In genomic region chr12:54191608-54192304, GRCm38 (mm10) we compare ENCODE assay signal across 7 mouse cellular contexts. TPM values are rescaled to one million over a fixed set of nuclear protein-coding genes. Genes with fewer than 3 reads are reported as not detected.
DNase-seq lines count a peak whose midpoint lies in the region; ATAC-seq and TF ChIP-seq lines count a peak whose summit lies in the region.

No protein-coding gene starts in this region.

- peaks cover 41% of the 10 kb centered on the region for H3K4me1 ChIP-seq in embryonic facial prominence, embryonic 12.5 days
- H3K4me1 ChIP-seq in heart, adult 2 months (ENCODE audit: control insufficient read depth, insufficient read depth, low read length), result peaks cover 17% of the 10 kb centered on the region
- peaks cover 22% of the 10 kb centered on the region for H3K4me1 ChIP-seq in limb, embryonic 11.5 days (ENCODE audit: control insufficient read depth, insufficient read depth, low read length)
- H3K4me1 ChIP-seq in midbrain, embryonic 12.5 days, result peaks cover 40% of the 10 kb centered on the region
- H3K4me1 ChIP-seq in small intestine, adult 2 months (ENCODE audit: control insufficient read depth, insufficient read depth, insufficient read length, low read length), result peaks cover 28% of the 10 kb centered on the region

- H3K36me3 ChIP-seq in embryonic facial prominence, embryonic 12.5 days, result no peaks in the 10 kb centered on the region
- no peaks in the 10 kb centered on the region for H3K36me3 ChIP-seq in heart, adult 2 months (ENCODE audit: control insufficient read depth, insufficient read depth, low read length)
- no peaks in the 10 kb centered on the region for H3K36me3 ChIP-seq in limb, embryonic 11.5 days (ENCODE audit: control insufficient read depth, insufficient read depth, low read length)
- H3K36me3 ChIP-seq in midbrain, embryonic 12.5 days, result no peaks in the 10 kb centered on the region
- H3K36me3 ChIP-seq in small intestine, adult 2 months (ENCODE audit: control insufficient read depth, insufficient read depth, low read length), result no peaks in the 10 kb centered on the region; the same call in 1 of the 2 replicates

- peak overlapping the region; percentile 81 for H3K27ac ChIP-seq in embryonic facial prominence, embryonic 12.5 days
- H3K27ac ChIP-seq in heart, adult 2 months, result peak overlapping the region; percentile 34
- H3K27ac ChIP-seq in limb, embryonic 11.5 days (replicated peaks; ENCODE audit: low read depth, low read length), result peak overlapping the region; percentile 47; the same call in 1 of the 2 replicates
- H3K27ac ChIP-seq in midbrain, embryonic 12.5 days (replicated peaks), result peak overlapping the region; percentile 76
- peak overlapping the region; percentile 88 for H3K27ac ChIP-seq in small intestine, adult 2 months (ENCODE audit: insufficient read depth, low read depth, low read length)

- intact Hi-C loops in heart, adult 2 months (cut with DNase I), result loop anchor here (10.0 kb wide), 1 partner anchor 1587 kb away; no protein-coding TSS in a partner anchor

- peaks cover 2% of the 10 kb centered on the region; the same call in 1 of the 2 replicates for H3K79me2 ChIP-seq in heart, adult 2 months (replicated peaks; ENCODE audit: control insufficient read depth, insufficient read depth, low read length)

- peak; percentile 93 to 94 for DNase-seq in adrenal gland, postnatal 36 days
- DNase-seq in heart, adult 2 months, result peak; percentile 93 to 95
- DNase-seq in kidney, adult 18-20 months, result peak; percentile 88
- DNase-seq in limb, embryonic 11.5 days (ENCODE audit: low spot score), result peak; percentile 90

- H3K4me3 ChIP-seq in embryonic facial prominence, embryonic 12.5 days, result peak overlapping the region; percentile 21
- H3K4me3 ChIP-seq in heart, adult 2 months, result peak overlapping the region; percentile 37
- 0 out of 2 replicates have a peak overlapping the region, but pooled peaks have one; percentile 3 for H3K4me3 ChIP-seq in limb, embryonic 11.5 days (ENCODE audit: low read depth, low read length)
- H3K4me3 ChIP-seq in midbrain, embryonic 12.5 days, result peak overlapping the region; percentile 3
- H3K4me3 ChIP-seq in small intestine, adult 2 months (ENCODE audit: low read depth, low read length), result peak overlapping the region; percentile 40

- no peak for TF ChIP-seq POLR2A in heart, adult 2 months (IDR thresholded peaks at IDR 0.05; ENCODE audit: insufficient read depth, low read depth, low read length)
- TF ChIP-seq POLR2A in small intestine, adult 2 months (IDR thresholded peaks at IDR 0.05; ENCODE audit: low read depth, low read length), result no peak

- peak overlapping the region; percentile 21; the same call in 1 of the 2 replicates for H3K9ac ChIP-seq in embryonic facial prominence, embryonic 12.5 days
- H3K9ac ChIP-seq in heart, adult 2 months (ENCODE audit: low read depth, low read length), result peak overlapping the region; percentile 55
- peak overlapping the region; percentile 34; the same call in 1 of the 2 replicates for H3K9ac ChIP-seq in limb, embryonic 11.5 days (ENCODE audit: low read length)
- no peak overlapping the region; the same call in 1 of the 2 replicates for H3K9ac ChIP-seq in midbrain, embryonic 12.5 days (replicated peaks)

- no peaks in the 10 kb centered on the region for H3K27me3 ChIP-seq in embryonic facial prominence, embryonic 12.5 days
- H3K27me3 ChIP-seq in heart, adult 2 months (ENCODE audit: control insufficient read depth, insufficient read depth, low read length), result no peaks in the 10 kb centered on the region
- no peaks in the 10 kb centered on the region for H3K27me3 ChIP-seq in limb, embryonic 11.5 days (ENCODE audit: control insufficient read depth, insufficient read depth, low read length)
- H3K27me3 ChIP-seq in midbrain, embryonic 12.5 days, result peaks cover 16% of the 10 kb centered on the region; the same call in 1 of the 2 replicates
- H3K27me3 ChIP-seq in small intestine, adult 2 months (ENCODE audit: control insufficient read depth, insufficient read depth, low read length), result no peaks in the 10 kb centered on the region

- peak; percentile 23; the same call in 1 of the 2 replicates for TF ChIP-seq CTCF in heart, adult 2 months (IDR thresholded peaks at IDR 0.05)
- no peak for TF ChIP-seq CTCF in small intestine, adult 2 months (IDR thresholded peaks at IDR 0.05; ENCODE audit: extremely low read depth, insufficient read length, insufficient replicate concordance, low read depth, low read length)

- peak; percentile 74; the same call in 1 of the 2 replicates for TF ChIP-seq EP300 in heart, adult 2 months (IDR thresholded peaks at IDR 0.05; ENCODE audit: insufficient read depth, low read depth, low read length)

- 2% methylated on average over 19 of the region's 19 CpGs for WGBS in embryonic facial prominence, embryonic 12.5 days
- WGBS in heart, adult 2 months, result 4% methylated on average over 19 of the region's 19 CpGs
- WGBS in limb, embryonic 11.5 days, result 5% methylated on average over 19 of the region's 19 CpGs
- 5% methylated on average over 19 of the region's 19 CpGs for WGBS in midbrain, embryonic 12.5 days
- WGBS in small intestine, adult 2 months, result 2% methylated on average over 19 of the region's 19 CpGs

- H3K9me3 ChIP-seq in embryonic facial prominence, embryonic 12.5 days, result 0 out of 2 replicates have a peak, but pooled peaks cover 3% of the 10 kb centered on the region
- no peaks in the 10 kb centered on the region for H3K9me3 ChIP-seq in limb, embryonic 11.5 days (ENCODE audit: control insufficient read depth, low read length)
- 0 out of 2 replicates have a peak, but pooled peaks cover 4% of the 10 kb centered on the region for H3K9me3 ChIP-seq in midbrain, embryonic 12.5 days

- H3K4me2 ChIP-seq in embryonic facial prominence, embryonic 12.5 days (replicated peaks), result peak overlapping the region; percentile 47
- peak overlapping the region; percentile 54 for H3K4me2 ChIP-seq in limb, embryonic 11.5 days (ENCODE audit: low read depth, severe bottlenecking)
- H3K4me2 ChIP-seq in midbrain, embryonic 12.5 days (replicated peaks), result peak overlapping the region; percentile 44

- peak; percentile 95 for ATAC-seq in embryonic facial prominence, embryonic 12.5 days (ENCODE audit: insufficient number of reproducible peaks, insufficient read depth, low FRiP score, low TSS enrichment)
- ATAC-seq in limb, embryonic 11.5 days (ENCODE audit: insufficient number of reproducible peaks, low FRiP score, low TSS enrichment, low read depth), result peak; percentile 96
- peak; percentile 97 for ATAC-seq in midbrain, embryonic 12.5 days (ENCODE audit: low FRiP score, low read depth)

RNA-seq across cellular contexts. Expression of gene Egln3, which starts 11.9 kb away (rescaled TPM):
- 1 to 10 TPM; 3.4 to 5.5 TPM for total RNA-seq in adrenal gland, postnatal 36 days (2021)
- polyA plus RNA-seq in embryonic facial prominence, embryonic 12.5 days (2016; fragmentation: Nextera tagmentation; extraction: Ambion mirVana), result 4.2 TPM in 2 replicates
- 10 to 100 TPM; 76.3 to 94.5 TPM for total RNA-seq in heart, adult 2 months (2021)
- polyA plus RNA-seq in heart, adult 2 months (2012; rRNA removed), result 27.8 and 76.1 TPM in 2 replicates
- 3.9 TPM in 2 replicates for polyA plus RNA-seq in limb, embryonic 11.5 days (2014; fragmentation: Nextera tagmentation; extraction: Ambion mirVana)
- 2.2 TPM in 2 replicates for polyA plus RNA-seq in midbrain, embryonic 12.5 days (2016; fragmentation: Nextera tagmentation; extraction: Ambion mirVana)
- polyA plus RNA-seq in small intestine, adult 2 months (2012; rRNA removed), result 26.9 and 51.8 TPM in 2 replicates

Comparison
In these comparisons a context has a peak if more than half of its experiments do, and no peak if none do; other contexts are left out.
1. Peak in every context shown above with its lines: DNase-seq, ATAC-seq, H3K4me3 ChIP-seq and H3K27ac ChIP-seq.
2. H3K27ac ChIP-seq: peak in every context shown above with its lines; median percentile 88 in small intestine, adult 2 months; 81 in embryonic facial prominence, embryonic 12.5 days; 76 in midbrain, embryonic 12.5 days; 47 in limb, embryonic 11.5 days; 34 in heart, adult 2 months.